Mouse (Mus musculus): ENCODE data around the gene Ppp1r32.

Gene Ppp1r32

DNA sequence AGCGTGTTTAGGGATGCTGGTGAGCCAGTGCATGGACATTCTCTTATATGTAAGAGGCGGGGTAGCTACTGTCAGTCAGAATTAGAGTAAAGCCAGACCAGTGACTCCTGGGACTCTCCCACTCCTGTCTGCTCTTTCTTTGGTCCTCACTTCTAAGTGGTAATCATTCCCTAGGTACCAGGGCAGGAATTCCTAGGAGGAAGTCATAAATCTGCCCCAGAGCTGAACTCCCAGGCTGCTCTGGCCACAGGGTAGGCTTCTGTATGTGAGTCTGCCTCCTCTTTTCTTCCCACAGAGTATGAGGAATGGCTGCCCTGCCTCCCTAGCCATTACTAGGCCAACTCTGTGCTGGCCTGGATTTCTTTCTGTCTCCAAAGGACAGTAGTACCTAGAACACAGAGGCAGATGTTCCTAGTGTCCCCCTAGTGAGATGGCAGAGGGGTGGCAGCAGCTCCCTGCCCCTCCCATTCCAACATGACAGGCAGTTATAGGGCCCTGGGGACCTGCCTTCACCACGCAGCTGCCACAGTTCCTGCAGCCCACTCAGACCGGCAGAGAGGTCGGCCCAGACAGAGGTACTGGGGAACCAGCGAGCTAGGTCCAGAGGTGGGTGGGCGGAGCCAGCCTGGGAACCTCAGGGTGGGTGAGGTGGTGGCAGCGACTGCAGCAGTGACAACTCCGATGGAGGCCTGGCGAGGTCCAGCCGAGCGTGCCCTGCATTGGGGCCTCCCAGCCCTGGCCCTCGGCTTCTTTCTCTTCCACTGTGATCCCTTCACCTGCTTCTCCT, 57.1 kb downstream of the Ppp1r32 start:
- DNase-seq (ENCODE audit: low spot score in 2 of 2), result no peak

GRCm38 (mm10) chr19:10424751-10425150, 58.0 kb downstream of the Ppp1r32 start:
- no peak for DNase-seq (ENCODE audit: low spot score in 2 of 2)
